Mouse (Mus musculus) ES-E14 (cell line): ENCODE measurements around the gene Cux1.

Experiments used
- CHD2 ChIP-seq: IDR thresholded peaks from 2 replicates; pipeline ENCODE4 v1.6.1; 2014; ENCODE audit warnings: mild to moderate bottlenecking, low read depth, low read length, inconsistent platforms
- ZNF384 ChIP-seq: IDR thresholded peaks from 2 replicates; pipeline ENCODE4 v1.6.1; 2012; ENCODE audit warnings: low read depth, low read length, inconsistent platforms

DNA sequence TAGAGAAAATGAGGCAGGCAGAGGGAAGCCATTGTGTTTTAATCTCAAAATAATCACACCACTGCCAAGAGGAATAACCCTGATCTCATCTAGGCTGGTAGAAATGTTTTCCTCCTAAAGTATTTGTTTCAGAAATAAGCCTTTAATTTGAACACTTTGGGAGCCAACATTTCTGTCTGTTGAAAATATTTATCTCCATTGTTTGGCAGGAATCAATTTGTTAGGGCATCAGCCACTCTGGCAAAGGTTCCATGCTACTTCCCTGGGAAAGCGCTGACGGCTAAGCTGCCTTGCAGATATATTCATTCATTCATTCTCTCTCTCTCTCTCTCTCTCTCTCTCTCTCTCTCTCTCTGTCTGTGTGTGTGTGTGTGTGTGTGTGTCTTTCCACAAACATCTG lies 70.0 kb downstream of the Cux1 start:
- TF ChIP-seq ZNF384 (no peak), CHD2 (no peak)
